Mouse (Mus musculus): Measurements from ENCODE around the gene Asf1b. TPM values are rescaled to one million over a fixed set of nuclear protein-coding genes. Genes with fewer than 3 reads are reported as not detected.
"Not testable (repeated sequence)": the region's sequence is repeated elsewhere in the genome, so short reads cannot be mapped to it uniquely, and the experiment has no call there.

Gene Asf1b
- polyA plus RNA-seq, 1 experiment: 20.3 TPM

- no peak for DNase-seq (ENCODE audit: low read depth)
- no peak for TF ChIP-seq POLR2A (IDR thresholded peaks at IDR 0.05; ENCODE audit: borderline replicate concordance, extremely low read depth, insufficient read depth, insufficient read length, poor library complexity, severe bottlenecking)
- no peak for TF ChIP-seq CTCF (IDR thresholded peaks at IDR 0.05; ENCODE audit: borderline replicate concordance, extremely low read depth, insufficient read depth, insufficient read length)
Observed at GRCm38 (mm10) chr8:83978200-83978599, 22.9 kb downstream of the Asf1b start.

- TF ChIP-seq CTCF (IDR thresholded peaks at IDR 0.05; ENCODE audit: borderline replicate concordance, extremely low read depth, insufficient read depth, insufficient read length) (no peak), POLR2A (IDR thresholded peaks at IDR 0.05; ENCODE audit: borderline replicate concordance, extremely low read depth, insufficient read depth, insufficient read length, poor library complexity, severe bottlenecking) (no peak)
- DNase-seq (ENCODE audit: low read depth): no peak
Observed at GRCm38 (mm10) chr8:83980250-83980649, 24.9 kb downstream of the Asf1b start.

GRCm38 (mm10) chr8:83980845-83981244, 25.5 kb downstream of the Asf1b start:
- TF ChIP-seq POLR2A (IDR thresholded peaks at IDR 0.05; ENCODE audit: borderline replicate concordance, extremely low read depth, insufficient read depth, insufficient read length, poor library complexity, severe bottlenecking): no peak
- no peak for TF ChIP-seq CTCF (IDR thresholded peaks at IDR 0.05; ENCODE audit: borderline replicate concordance, extremely low read depth, insufficient read depth, insufficient read length)
- no peak for DNase-seq (ENCODE audit: low read depth)

DNA sequence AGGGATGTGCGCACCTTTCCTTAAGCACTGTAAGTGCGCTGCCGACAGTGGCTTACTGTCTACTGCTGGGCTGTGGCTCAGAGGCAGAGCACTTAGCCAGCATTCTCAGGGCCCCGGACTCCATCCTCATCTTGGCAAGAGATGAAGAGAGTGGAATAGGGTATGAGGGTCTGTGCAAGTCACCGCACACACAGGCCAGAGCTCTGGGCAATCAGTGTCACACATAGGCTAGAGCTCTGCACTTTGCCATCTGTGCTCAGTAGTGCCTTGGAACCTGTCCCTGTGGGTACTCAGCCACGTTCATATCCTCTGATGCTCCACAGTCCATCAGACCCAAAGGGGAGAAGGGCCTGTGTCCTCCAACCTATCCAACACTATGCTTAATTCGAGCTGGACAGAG, 26.2 kb downstream of the Asf1b start:
- TF ChIP-seq CTCF (IDR thresholded peaks at IDR 0.05; ENCODE audit: borderline replicate concordance, extremely low read depth, insufficient read depth, insufficient read length): no peak
- no peak for TF ChIP-seq POLR2A (IDR thresholded peaks at IDR 0.05; ENCODE audit: borderline replicate concordance, extremely low read depth, insufficient read depth, insufficient read length, poor library complexity, severe bottlenecking)
- DNase-seq (ENCODE audit: low read depth): no peak

- no peak for TF ChIP-seq POLR2A (IDR thresholded peaks at IDR 0.05; ENCODE audit: borderline replicate concordance, extremely low read depth, insufficient read depth, insufficient read length, poor library complexity, severe bottlenecking)
- TF ChIP-seq CTCF (IDR thresholded peaks at IDR 0.05; ENCODE audit: borderline replicate concordance, extremely low read depth, insufficient read depth, insufficient read length): no peak
Observed at GRCm38 (mm10) chr8:83982449-83982848, 27.1 kb downstream of the Asf1b start.

DNA sequence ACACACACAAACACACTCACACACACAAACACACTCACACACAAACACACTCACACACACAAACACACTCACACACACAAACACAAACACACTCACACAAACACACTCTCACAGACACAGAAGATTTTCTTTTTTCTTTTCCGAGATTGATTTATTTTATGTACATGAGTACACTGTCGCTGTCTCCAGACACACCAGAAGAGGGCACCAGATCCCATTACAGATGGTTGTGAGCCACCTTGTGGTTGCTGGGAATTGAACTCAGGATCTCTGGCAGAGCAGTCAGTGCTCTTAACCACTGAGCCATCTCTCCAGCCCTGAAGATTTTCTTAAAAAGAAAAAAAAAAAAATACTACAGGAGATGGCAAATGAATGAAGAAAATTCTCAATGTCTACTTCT, 27.9 kb downstream of the Asf1b start:
- DNase-seq (ENCODE audit: low read depth): not testable (repeated sequence)

More at GRCm38 (mm10) chr8:83982449-83982848, 27.1 kb downstream of the Asf1b start:
- DNase-seq (ENCODE audit: low read depth): no peak

DNA sequence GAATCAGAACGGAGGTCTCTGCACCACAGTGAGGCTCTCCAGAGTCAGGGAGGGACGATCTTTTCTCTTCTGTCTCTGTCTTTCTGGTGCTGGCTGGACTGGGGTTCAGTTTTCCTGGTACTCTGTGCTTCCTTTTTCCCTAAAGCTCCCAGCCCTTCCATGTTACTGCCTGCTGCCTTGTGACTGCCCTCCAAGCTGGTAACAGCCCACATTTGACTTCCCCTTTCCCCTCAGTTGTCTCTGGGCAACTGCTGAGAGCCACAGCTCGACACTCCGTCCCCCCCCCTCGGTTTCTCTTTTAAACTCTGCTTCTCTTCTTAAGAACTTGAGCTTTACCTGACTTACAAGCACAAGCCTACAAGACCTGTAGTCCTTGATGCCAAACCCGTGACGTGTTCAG, 33.9 kb downstream of the Asf1b start:
- DNase-seq (ENCODE audit: low read depth): no peak
- TF ChIP-seq CTCF (IDR thresholded peaks at IDR 0.05; ENCODE audit: borderline replicate concordance, extremely low read depth, insufficient read depth, insufficient read length) (no peak), POLR2A (IDR thresholded peaks at IDR 0.05; ENCODE audit: borderline replicate concordance, extremely low read depth, insufficient read depth, insufficient read length, poor library complexity, severe bottlenecking) (no peak)

- no peak for DNase-seq (ENCODE audit: low read depth)
- TF ChIP-seq CTCF (IDR thresholded peaks at IDR 0.05; ENCODE audit: borderline replicate concordance, extremely low read depth, insufficient read depth, insufficient read length) (no peak), POLR2A (IDR thresholded peaks at IDR 0.05; ENCODE audit: borderline replicate concordance, extremely low read depth, insufficient read depth, insufficient read length, poor library complexity, severe bottlenecking) (no peak)
Observed at GRCm38 (mm10) chr8:83990170-83990569, 34.9 kb downstream of the Asf1b start.

DNA sequence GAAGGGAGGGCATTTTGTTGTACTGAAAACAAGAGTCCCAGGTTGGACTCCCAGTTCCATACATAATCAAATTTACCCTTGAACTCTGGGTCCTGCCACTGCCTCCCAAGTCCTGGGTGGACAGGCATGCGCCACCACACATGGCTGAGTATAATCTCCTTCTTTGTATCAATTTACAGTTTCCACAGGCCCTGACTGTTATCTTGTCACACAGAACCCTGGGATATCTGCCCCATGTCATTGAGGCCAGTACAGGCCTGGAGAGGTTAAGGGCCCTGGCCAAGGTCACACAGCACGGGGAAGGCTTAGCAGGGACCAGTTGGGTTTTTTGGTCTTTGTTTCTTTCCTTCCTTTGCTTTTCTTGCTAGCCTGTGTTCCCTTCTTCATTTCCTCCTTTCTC, 37.2 kb downstream of the Asf1b start:
- no peak for TF ChIP-seq POLR2A (IDR thresholded peaks at IDR 0.05; ENCODE audit: borderline replicate concordance, extremely low read depth, insufficient read depth, insufficient read length, poor library complexity, severe bottlenecking)
- TF ChIP-seq CTCF (IDR thresholded peaks at IDR 0.05; ENCODE audit: borderline replicate concordance, extremely low read depth, insufficient read depth, insufficient read length): no peak

DNA sequence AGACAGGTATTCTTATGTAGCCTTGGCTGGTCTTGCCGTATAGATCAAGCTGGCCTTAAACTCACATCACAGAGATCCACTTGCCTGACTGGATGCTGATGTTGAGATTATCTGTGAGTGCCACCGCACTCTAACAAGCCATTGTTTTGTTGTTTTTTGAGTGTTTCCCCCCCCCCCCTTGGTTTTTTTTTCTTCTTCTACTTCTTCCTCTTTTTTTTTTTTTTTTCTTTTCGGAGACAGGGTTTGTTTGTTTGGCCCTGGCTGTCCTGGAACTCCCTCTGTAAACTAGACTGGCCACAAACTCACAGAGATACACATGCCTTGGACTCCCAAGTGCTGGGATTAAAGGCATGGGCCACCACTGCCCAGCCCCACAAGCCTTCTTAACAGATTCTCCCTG, 38.7 kb downstream of the Asf1b start:
- no peak for DNase-seq (ENCODE audit: low read depth)
- TF ChIP-seq CTCF (IDR thresholded peaks at IDR 0.05; ENCODE audit: borderline replicate concordance, extremely low read depth, insufficient read depth, insufficient read length) (no peak), POLR2A (IDR thresholded peaks at IDR 0.05; ENCODE audit: borderline replicate concordance, extremely low read depth, insufficient read depth, insufficient read length, poor library complexity, severe bottlenecking) (no peak)

More for the DNA sequence above, 37.2 kb downstream of the Asf1b start:
- DNase-seq (ENCODE audit: low read depth): no peak

DNA sequence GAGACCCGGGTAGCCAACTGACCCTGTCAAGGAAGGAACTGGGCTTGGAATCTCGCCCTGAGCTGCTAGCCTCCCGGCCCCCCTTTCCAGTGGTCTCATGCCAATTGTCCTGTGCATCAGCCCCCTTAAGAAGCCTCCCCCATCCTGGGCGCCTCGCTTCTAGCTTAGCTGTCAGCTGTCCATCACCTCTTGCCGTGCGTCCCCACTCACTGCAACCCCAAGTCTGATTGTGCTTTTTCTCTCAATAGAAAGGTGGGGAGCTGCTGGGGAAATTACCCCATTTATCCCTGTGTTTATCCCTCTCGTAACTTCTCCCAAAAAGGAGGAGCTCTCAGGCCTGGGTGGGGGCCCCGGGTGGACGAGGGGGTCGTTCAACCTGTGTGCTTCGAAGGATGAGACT, 40.7 kb downstream of the Asf1b start:
- peak; percentile 14 for DNase-seq (ENCODE audit: low read depth)
- no peak for TF ChIP-seq CTCF (IDR thresholded peaks at IDR 0.05; ENCODE audit: borderline replicate concordance, extremely low read depth, insufficient read depth, insufficient read length)
- no peak for TF ChIP-seq POLR2A (IDR thresholded peaks at IDR 0.05; ENCODE audit: borderline replicate concordance, extremely low read depth, insufficient read depth, insufficient read length, poor library complexity, severe bottlenecking)

DNA sequence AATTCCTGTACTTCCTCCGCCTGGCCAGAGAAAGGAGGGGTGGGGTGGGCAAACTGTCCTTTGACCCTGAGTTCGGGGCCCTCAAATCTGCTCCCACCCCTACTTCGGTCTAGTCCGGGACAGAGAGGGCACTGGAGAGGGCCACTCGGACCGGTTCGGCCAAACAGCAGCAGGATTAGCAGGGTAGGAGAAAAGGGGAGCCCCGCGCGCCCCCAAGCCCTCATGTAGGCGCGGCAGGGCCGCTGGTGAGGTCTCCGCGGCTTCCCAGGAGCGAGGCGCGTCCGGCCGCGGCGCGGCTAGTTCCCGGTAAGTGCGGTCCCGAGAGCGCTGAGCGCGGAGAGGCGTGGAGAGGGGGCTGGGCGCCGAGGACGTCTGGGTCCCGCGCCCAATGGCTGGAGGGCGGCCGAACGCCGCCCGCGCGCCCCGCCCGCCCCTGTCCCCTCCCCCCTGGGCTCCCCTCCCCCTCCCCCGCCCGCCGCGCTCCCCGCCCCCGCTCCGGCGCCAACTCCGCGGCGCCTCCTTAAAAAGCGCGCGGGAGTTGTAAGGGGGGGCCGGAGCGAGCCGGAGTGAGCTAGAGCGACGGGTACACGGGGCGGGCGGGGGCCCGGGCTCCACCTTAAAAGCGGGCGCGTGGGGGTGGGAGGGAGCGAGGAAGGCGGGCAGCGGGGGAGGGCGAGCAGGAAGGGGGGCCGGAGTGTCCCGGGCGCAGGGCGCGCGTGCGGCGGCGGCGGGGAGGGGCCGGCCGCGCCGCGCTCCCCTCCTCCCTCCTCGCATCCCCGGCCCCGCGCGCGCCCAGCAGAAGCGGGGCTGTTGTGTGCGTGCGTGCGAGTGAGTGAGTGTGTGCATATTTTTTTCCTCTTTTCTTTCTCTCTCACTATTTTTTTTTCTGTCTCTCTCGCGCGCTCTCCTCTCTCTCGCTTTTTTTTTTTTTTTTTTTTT, 41.5 kb downstream of the Asf1b start:
- TF ChIP-seq CTCF (IDR thresholded peaks at IDR 0.05; ENCODE audit: borderline replicate concordance, extremely low read depth, insufficient read depth, insufficient read length): no peak
- TF ChIP-seq POLR2A (IDR thresholded peaks at IDR 0.05; ENCODE audit: borderline replicate concordance, extremely low read depth, insufficient read depth, insufficient read length, poor library complexity, severe bottlenecking): peak; percentile 37; the same call in 1 of the 2 replicates
- peak; percentile 94 for DNase-seq (ENCODE audit: low read depth)

Data from brain, embryonic 14.5 days (tissue).